ENCODE assay signal across 9 mouse cellular contexts in genomic region chr9:50800985-50801384, GRCm38 (mm10). TPM values are rescaled to one million over a fixed set of nuclear protein-coding genes. Genes with fewer than 3 reads are reported as not detected.
DNase-seq lines count a peak whose midpoint lies in the region; ATAC-seq and TF ChIP-seq lines count a peak whose summit lies in the region.
"Had no signal": no experiment of that assay in that cellular context is flagged by ENCODE, and none has a peak within 500 bp of the region (broad histone marks: within the 10 kb centered on the region; RNA-seq: fewer than 3 reads in every experiment).

No protein-coding gene starts in this region.

- no peak overlapping the region for H3K27ac ChIP-seq in left cerebral cortex, adult 2 months
- no peak overlapping the region for H3K27ac ChIP-seq in lung, embryonic 14.5 days (ENCODE audit: low read depth)
- no peak overlapping the region for H3K27ac ChIP-seq in forebrain, embryonic 11.5 days (ENCODE audit: low read depth, low read length)
- H3K27ac ChIP-seq: heart, embryonic 15.5 days had no signal

- intact Hi-C loops in left cerebral cortex, adult 2 months (cut with DNase I) = loop anchor here (2.0 to 5.0 kb wide), 2 partner anchors 208 to 251 kb away; partner anchors contain the start of gene Sik2

- no peak overlapping the region for H3K4me2 ChIP-seq in lung, embryonic 14.5 days
- no peak overlapping the region for H3K4me2 ChIP-seq in forebrain, embryonic 11.5 days (ENCODE audit: low read depth, low read length, severe bottlenecking)
- H3K4me2 ChIP-seq: heart, embryonic 15.5 days had no signal

- no peaks in the 10 kb centered on the region for H3K27me3 ChIP-seq in lung, embryonic 14.5 days (ENCODE audit: insufficient read depth, low read length)
- no peaks in the 10 kb centered on the region for H3K27me3 ChIP-seq in forebrain, embryonic 11.5 days (ENCODE audit: control insufficient read depth, insufficient read depth, low read length)
- H3K27me3 ChIP-seq: heart, embryonic 15.5 days had no signal

- WGBS in lung, embryonic 14.5 days = 56% methylated on average over 2 of the region's 2 CpGs
- WGBS in forebrain, embryonic 11.5 days = 76% methylated on average over 2 of the region's 2 CpGs

- TF ChIP-seq CTCF in left cerebral cortex, adult 2 months (IDR thresholded peaks at IDR 0.05) = peak; percentile 71
- TF ChIP-seq CTCF in lung, embryonic 14.5 days (IDR thresholded peaks at IDR 0.05; ENCODE audit: low read depth) = peak; percentile 72

- ATAC-seq in common myeloid progenitor, adult 5-6 weeks (replicated peaks; ENCODE audit: low read depth, poor library complexity, severe bottlenecking) = peak; percentile 93
- no peak for ATAC-seq in lung, embryonic 14.5 days (ENCODE audit: insufficient read depth)
- ATAC-seq in forebrain, embryonic 11.5 days (replicated peaks; ENCODE audit: low FRiP score) = no peak

- H3K9me3 ChIP-seq in lung, embryonic 14.5 days (ENCODE audit: low read depth, low read length) = no peaks in the 10 kb centered on the region
- H3K9me3 ChIP-seq in forebrain, embryonic 11.5 days (ENCODE audit: control insufficient read depth, low read length) = no peaks in the 10 kb centered on the region
- H3K9me3 ChIP-seq: heart, embryonic 15.5 days had no signal

- no peak overlapping the region for H3K9ac ChIP-seq in lung, embryonic 14.5 days
- no peak overlapping the region for H3K9ac ChIP-seq in forebrain, embryonic 11.5 days (ENCODE audit: low read length)
- H3K9ac ChIP-seq: heart, embryonic 15.5 days had no signal

- no peak overlapping the region for H3K4me3 ChIP-seq in left cerebral cortex, adult 2 months
- no peak overlapping the region for H3K4me3 ChIP-seq in lung, embryonic 14.5 days (ENCODE audit: low read depth, low read length)
- no peak overlapping the region for H3K4me3 ChIP-seq in forebrain, embryonic 11.5 days (ENCODE audit: low read depth, low read length)
- H3K4me3 ChIP-seq: heart, embryonic 15.5 days had no signal

- H3K36me3 ChIP-seq in lung, embryonic 14.5 days (ENCODE audit: insufficient read depth) = peaks cover 74% of the 10 kb centered on the region
- H3K36me3 ChIP-seq in forebrain, embryonic 11.5 days (ENCODE audit: control insufficient read depth, insufficient read depth, low read length) = no peaks in the 10 kb centered on the region; the same call in 1 of the 2 replicates

- DNase-seq in left cerebral cortex, adult 2 months (ENCODE audit: extremely low spot score in 1 of 2, low spot score in 2 of 2) = peak in 1 of 2 experiments; percentile 39
- no peak for DNase-seq in left cerebral cortex, adult 11 months (ENCODE audit: low spot score)
- DNase-seq in NIH3T3 (ENCODE audit: low read depth) = peak; percentile 69
- DNase-seq in kidney, adult 9 months = peak; percentile 70
- DNase-seq in lung, embryonic 14.5 days = peak; percentile 76
- DNase-seq in thymus, postnatal 0 days (ENCODE audit: low spot score) = peak; percentile 72
- DNase-seq in forebrain, embryonic 11.5 days (ENCODE audit: low spot score) = no peak

- H3K4me1 ChIP-seq in lung, embryonic 14.5 days (ENCODE audit: insufficient read depth) = no peaks in the 10 kb centered on the region
- H3K4me1 ChIP-seq in forebrain, embryonic 11.5 days (replicated peaks; ENCODE audit: control insufficient read depth, insufficient read depth, low read length) = no peaks in the 10 kb centered on the region
- H3K4me1 ChIP-seq: heart, embryonic 15.5 days had no signal

RNA-seq across cellular contexts. Expression of gene 1110032A03Rik, which starts 25.7 kb away (rescaled TPM):
- total RNA-seq in left cerebral cortex, adult 2 months (2021) = 10 to 100 TPM; 34.7 to 38.3 TPM
- 13.8 and 22.6 TPM in 2 replicates for total RNA-seq in common myeloid progenitor, adult 5-6 weeks (2017)
- polyA plus RNA-seq in lung, embryonic 14.5 days (2014; fragmentation: Nextera tagmentation; extraction: Ambion mirVana) = 29.1 and 30.3 TPM in 2 replicates
- 33.2 and 39.6 TPM in 2 replicates for polyA plus RNA-seq in thymus, postnatal 0 days (2015; fragmentation: Nextera tagmentation; extraction: Ambion mirVana)
- 28.7 and 31.2 TPM in 2 replicates for polyA plus RNA-seq in forebrain, embryonic 11.5 days (2014; fragmentation: Nextera tagmentation; extraction: Ambion mirVana)

RNA-seq across cellular contexts. Expression of gene Alg9, which starts 26.2 kb away (rescaled TPM):
- total RNA-seq in left cerebral cortex, adult 2 months (2021) = 10 to 100 TPM; 25.4 to 26.7 TPM
- 21.2 and 23.3 TPM in 2 replicates for total RNA-seq in common myeloid progenitor, adult 5-6 weeks (2017)
- 39.5 and 43.7 TPM in 2 replicates for polyA plus RNA-seq in lung, embryonic 14.5 days (2014; fragmentation: Nextera tagmentation; extraction: Ambion mirVana)
- 17.2 and 19.1 TPM in 2 replicates for polyA plus RNA-seq in thymus, postnatal 0 days (2015; fragmentation: Nextera tagmentation; extraction: Ambion mirVana)
- polyA plus RNA-seq in forebrain, embryonic 11.5 days (2014; fragmentation: Nextera tagmentation; extraction: Ambion mirVana) = 33.4 and 40.3 TPM in 2 replicates

RNA-seq across cellular contexts. Expression of gene Fdxacb1, which starts 32.9 kb away (rescaled TPM):
- total RNA-seq in left cerebral cortex, adult 2 months (2021) = 1 to 10 TPM; 4.6 to 4.8 TPM
- total RNA-seq in common myeloid progenitor, adult 5-6 weeks (2017) = 5.5 and 8.8 TPM in 2 replicates
- 15.2 and 15.3 TPM in 2 replicates for polyA plus RNA-seq in lung, embryonic 14.5 days (2014; fragmentation: Nextera tagmentation; extraction: Ambion mirVana)
- 8.4 and 9.1 TPM in 2 replicates for polyA plus RNA-seq in thymus, postnatal 0 days (2015; fragmentation: Nextera tagmentation; extraction: Ambion mirVana)
- polyA plus RNA-seq in forebrain, embryonic 11.5 days (2014; fragmentation: Nextera tagmentation; extraction: Ambion mirVana) = 12.6 and 14.0 TPM in 2 replicates

RNA-seq across cellular contexts. Expression of gene Ppp2r1b, which starts 44.1 kb away (rescaled TPM):
- total RNA-seq in left cerebral cortex, adult 2 months (2021) = 10 to 100 TPM; 21.6 to 28.5 TPM
- 66.6 and 66.9 TPM in 2 replicates for total RNA-seq in common myeloid progenitor, adult 5-6 weeks (2017)
- polyA plus RNA-seq in lung, embryonic 14.5 days (2014; fragmentation: Nextera tagmentation; extraction: Ambion mirVana) = 72.9 and 73.7 TPM in 2 replicates
- 47.0 and 48.7 TPM in 2 replicates for polyA plus RNA-seq in thymus, postnatal 0 days (2015; fragmentation: Nextera tagmentation; extraction: Ambion mirVana)
- polyA plus RNA-seq in forebrain, embryonic 11.5 days (2014; fragmentation: Nextera tagmentation; extraction: Ambion mirVana) = 125 and 132 TPM in 2 replicates

RNA-seq across cellular contexts. Expression of gene Hspb2, which starts 48.8 kb away (rescaled TPM):
- 1 to 10 TPM; 1.4 to 1.5 TPM for total RNA-seq in left cerebral cortex, adult 2 months (2021)
- not detected in 2 replicates for total RNA-seq in common myeloid progenitor, adult 5-6 weeks (2017)
- 3.4 and 6.0 TPM in 2 replicates for polyA plus RNA-seq in lung, embryonic 14.5 days (2014; fragmentation: Nextera tagmentation; extraction: Ambion mirVana)
- 2.0 and 2.7 TPM in 2 replicates for polyA plus RNA-seq in thymus, postnatal 0 days (2015; fragmentation: Nextera tagmentation; extraction: Ambion mirVana)
- 0.73 TPM in 1 of 2 replicates, not detected in the other for polyA plus RNA-seq in forebrain, embryonic 11.5 days (2014; fragmentation: Nextera tagmentation; extraction: Ambion mirVana)

Comparison
In these comparisons a context has a peak if more than half of its experiments do, and no peak if none do; other contexts are left out.
1. DNase-seq: peak in NIH3T3 (single experiment), kidney, adult 9 months (single experiment), lung, embryonic 14.5 days (single experiment) and thymus, postnatal 0 days (single experiment); none in left cerebral cortex, adult 11 months (single experiment) and forebrain, embryonic 11.5 days (single experiment).